Mouse (Mus musculus) midbrain, embryonic 13.5 days (tissue): Measurements from ENCODE around the gene Lin28a. TPM values are rescaled to one million over a fixed set of nuclear protein-coding genes. Genes with fewer than 3 reads are reported as not detected.

Source experiments
- ATAC-seq: fragments of 200-750 bp; cut with Nextera tagmentation; 2 replicates; pipeline ENCODE4 v1.8.0; 2017; ENCODE audit warnings: mild to moderate bottlenecking, moderate TSS enrichment, moderate library complexity
- H3K27ac ChIP-seq: fragments of 300-500 bp; sonication (generic); 2 replicates; pipeline ENCODE4 v1.5.1; 2015; ENCODE audit warnings: inconsistent platforms, mild to moderate bottlenecking, moderate library complexity
- H3K27me3 ChIP-seq: fragments of 300-500 bp; sonication (generic); 2 replicates; pipeline ENCODE4 v1.6.1; 2015; ENCODE audit warnings: mild to moderate bottlenecking, inconsistent platforms
- H3K36me3 ChIP-seq: fragments of 300-500 bp; sonication (generic); 2 replicates; pipeline ENCODE4 v1.6.1; 2015; ENCODE audit warnings: mild to moderate bottlenecking, inconsistent platforms
- H3K4me1 ChIP-seq: fragments of 300-500 bp; sonication (generic); replicated peaks from 2 replicates; pipeline ENCODE4 v1.6.1; 2015; ENCODE audit warnings: inconsistent platforms
- H3K4me2 ChIP-seq: fragments of 300-500 bp; sonication (generic); replicated peaks from 2 replicates; pipeline ENCODE4 v1.6.1; 2015; ENCODE audit warnings: moderate library complexity, mild to moderate bottlenecking, inconsistent platforms
- H3K4me3 ChIP-seq: fragments of 300-500 bp; sonication (generic); replicated peaks from 2 replicates; pipeline ENCODE4 v1.5.1; 2015; ENCODE audit warnings: mild to moderate bottlenecking, inconsistent platforms
- H3K9ac ChIP-seq: fragments of 300-500 bp; sonication (generic); replicated peaks from 2 replicates; pipeline ENCODE4 v1.6.1; 2015; ENCODE audit warnings: mild to moderate bottlenecking, inconsistent platforms
- H3K9me3 ChIP-seq: fragments of 300-500 bp; sonication (generic); 2 replicates; pipeline ENCODE4 v1.6.1; 2016; ENCODE audit warnings: mild to moderate bottlenecking, inconsistent platforms
- WGBS: fragments of 180-500 bp; shearing (Covaris S2); methylation state at CpG from one replicate; pipeline ENCODE4 v1.1.7; 2015; 5-methylcytosine and 5-hydroxymethylcytosine counted together
- polyA plus RNA-seq: library from polyadenylated mRNA; unstranded; fragments of >200 nt; fragmentation: Nextera tagmentation; extraction: Ambion mirVana; gene quantifications from 2 replicates; pipeline ENCODE4 v1.2.1, GENCODE M21; 2015

Lin28a gene
- polyA plus RNA-seq, 1 experiment from 2014 or later = 0.59 TPM

GRCm38 (mm10) chr4:134052560-134052959 is 33.9 kb upstream of the Lin28a start:
- H3K4me3 ChIP-seq = no peak overlapping the region
- 38% methylated on average over 8 of the region's 8 CpGs for WGBS
- ATAC-seq = no peak
- no peaks in the 10 kb centered on the region for H3K36me3 ChIP-seq
- H3K4me2 ChIP-seq = no peak overlapping the region
- no peak overlapping the region for H3K27ac ChIP-seq
- H3K4me1 ChIP-seq = peaks cover 7% of the 10 kb centered on the region
- H3K9ac ChIP-seq = no peak overlapping the region
- H3K27me3 ChIP-seq = no peaks in the 10 kb centered on the region
- no peaks in the 10 kb centered on the region for H3K9me3 ChIP-seq

GRCm38 (mm10) chr4:134051912-134052311 is 33.3 kb upstream of the Lin28a start:
- Histone ChIP-seq H3K4me2 (no peak overlapping the region), H3K4me1 (peaks cover 7% of the 10 kb centered on the region), H3K36me3 (no peaks in the 10 kb centered on the region), H3K27ac (no peak overlapping the region), H3K4me3 (no peak overlapping the region), H3K9ac (no peak overlapping the region), H3K27me3 (no peaks in the 10 kb centered on the region), H3K9me3 (no peaks in the 10 kb centered on the region)
- WGBS = 80% methylated on average over 5 of the region's 5 CpGs
- no peak for ATAC-seq

GRCm38 (mm10) chr4:134047648-134048047 is 29.0 kb upstream of the Lin28a start:
- no peak for ATAC-seq
- Histone ChIP-seq H3K4me1 (peaks cover 3% of the 10 kb centered on the region), H3K9me3 (no peaks in the 10 kb centered on the region), H3K9ac (no peak overlapping the region), H3K27ac (no peak overlapping the region), H3K36me3 (no peaks in the 10 kb centered on the region), H3K27me3 (no peaks in the 10 kb centered on the region), H3K4me3 (no peak overlapping the region), H3K4me2 (no peak overlapping the region)
- 88% methylated on average over 5 of the region's 5 CpGs for WGBS

- 49% methylated on average over 2 of the region's 2 CpGs for WGBS
- Histone ChIP-seq H3K9me3 (no peaks in the 10 kb centered on the region), H3K4me2 (no peak overlapping the region), H3K4me1 (no peaks in the 10 kb centered on the region), H3K36me3 (no peaks in the 10 kb centered on the region), H3K27ac (no peak overlapping the region), H3K4me3 (no peak overlapping the region), H3K9ac (no peak overlapping the region), H3K27me3 (no peaks in the 10 kb centered on the region)
- ATAC-seq = no peak
These were observed 24.4 kb upstream of the Lin28a start for GRCm38 (mm10) chr4:134043041-134043440.

GRCm38 (mm10) chr4:134041317-134042123 is 22.9 kb upstream of the Lin28a start:
- H3K9me3 ChIP-seq = no peaks in the 10 kb centered on the region
- no peak overlapping the region for H3K9ac ChIP-seq
- no peaks in the 10 kb centered on the region for H3K27me3 ChIP-seq
- no peaks in the 10 kb centered on the region for H3K36me3 ChIP-seq
- WGBS = 60% methylated on average over 9 of the region's 9 CpGs
- H3K4me1 ChIP-seq = no peaks in the 10 kb centered on the region
- no peak for ATAC-seq
- H3K4me3 ChIP-seq = no peak overlapping the region
- no peak overlapping the region for H3K4me2 ChIP-seq
- H3K27ac ChIP-seq = no peak overlapping the region

GRCm38 (mm10) chr4:134035953-134036352 is 17.3 kb upstream of the Lin28a start:
- no peaks in the 10 kb centered on the region for H3K36me3 ChIP-seq
- H3K27me3 ChIP-seq = no peaks in the 10 kb centered on the region
- no peak overlapping the region for H3K9ac ChIP-seq
- H3K9me3 ChIP-seq = no peaks in the 10 kb centered on the region
- no peak overlapping the region for H3K4me3 ChIP-seq
- peak; percentile 66 for ATAC-seq
- H3K4me2 ChIP-seq = peak overlapping the region; percentile 13
- 4% methylated on average over 16 of the region's 16 CpGs for WGBS
- H3K4me1 ChIP-seq = no peaks in the 10 kb centered on the region; the same call in 1 of the 2 replicates
- no peak overlapping the region for H3K27ac ChIP-seq

GRCm38 (mm10) chr4:134025802-134026201 is 7.2 kb upstream of the Lin28a start:
- no peaks in the 10 kb centered on the region for H3K4me1 ChIP-seq
- ATAC-seq = no peak
- H3K27ac ChIP-seq = no peak overlapping the region
- 21% methylated on average over 9 of the region's 9 CpGs for WGBS
- no peak overlapping the region for H3K9ac ChIP-seq
- H3K4me3 ChIP-seq = no peak overlapping the region
- no peaks in the 10 kb centered on the region; the same call in 1 of the 2 replicates for H3K27me3 ChIP-seq
- H3K4me2 ChIP-seq = no peak overlapping the region
- no peaks in the 10 kb centered on the region for H3K36me3 ChIP-seq
- H3K9me3 ChIP-seq = no peaks in the 10 kb centered on the region

- 0 out of 2 replicates have a peak overlapping the region, but pooled peaks have one; percentile 42 for H3K4me3 ChIP-seq
- H3K9ac ChIP-seq = no peak overlapping the region
- H3K36me3 ChIP-seq = no peaks in the 10 kb centered on the region
- WGBS = 3% methylated on average over 11 of the region's 11 CpGs
- peak overlapping the region; percentile 67 for H3K4me2 ChIP-seq
- H3K9me3 ChIP-seq = no peaks in the 10 kb centered on the region
- no peak for ATAC-seq
- H3K27ac ChIP-seq = no peak overlapping the region
- H3K4me1 ChIP-seq = peaks cover 50% of the 10 kb centered on the region
- H3K27me3 ChIP-seq = peaks cover 16% of the 10 kb centered on the region; the same call in 1 of the 2 replicates
These were observed 2.0 kb upstream of the Lin28a start for GRCm38 (mm10) chr4:134020621-134021020.

- peak overlapping the region; percentile 42 for H3K4me3 ChIP-seq
- H3K27ac ChIP-seq = peak overlapping the region; percentile 85
- H3K9me3 ChIP-seq = no peaks in the 10 kb centered on the region
- peak; percentile 69 for ATAC-seq
- peak overlapping the region; percentile 47 for H3K9ac ChIP-seq
- 1% methylated on average over 16 of the region's 16 CpGs for WGBS
- H3K36me3 ChIP-seq = no peaks in the 10 kb centered on the region
- peaks cover 51% of the 10 kb centered on the region for H3K4me1 ChIP-seq
- peaks cover 16% of the 10 kb centered on the region; the same call in 1 of the 2 replicates for H3K27me3 ChIP-seq
- peak overlapping the region; percentile 67 for H3K4me2 ChIP-seq
These were observed 1.2 kb upstream of the Lin28a start for GRCm38 (mm10) chr4:134019641-134020351.

GRCm38 (mm10) chr4:134019210-134019609 is 569 bp upstream of the Lin28a start:
- H3K27ac ChIP-seq = peak overlapping the region; percentile 85
- WGBS = 1% methylated on average over 9 of the region's 10 CpGs
- peaks cover 16% of the 10 kb centered on the region; the same call in 1 of the 2 replicates for H3K27me3 ChIP-seq
- H3K4me2 ChIP-seq = peak overlapping the region; percentile 67
- no peaks in the 10 kb centered on the region for H3K36me3 ChIP-seq
- peaks cover 51% of the 10 kb centered on the region for H3K4me1 ChIP-seq
- ATAC-seq = peak; percentile 37
- H3K9ac ChIP-seq = peak overlapping the region; percentile 47; the same call in 1 of the 2 replicates
- H3K4me3 ChIP-seq = peak overlapping the region; percentile 42
- H3K9me3 ChIP-seq = no peaks in the 10 kb centered on the region

GRCm38 (mm10) chr4:134018038-134018778 is 433 bp downstream of the Lin28a start:
- peak overlapping the region; percentile 67 for H3K4me2 ChIP-seq
- WGBS = under 1% methylated on average over 45 of the region's 46 CpGs
- no peaks in the 10 kb centered on the region for H3K9me3 ChIP-seq
- peaks cover 16% of the 10 kb centered on the region; the same call in 1 of the 2 replicates for H3K27me3 ChIP-seq
- peak; percentile 18; the same call in 1 of the 2 replicates for ATAC-seq
- peak overlapping the region; percentile 64 for H3K27ac ChIP-seq
- H3K36me3 ChIP-seq = no peaks in the 10 kb centered on the region
- peaks cover 51% of the 10 kb centered on the region for H3K4me1 ChIP-seq
- H3K9ac ChIP-seq = peak overlapping the region; percentile 59
- H3K4me3 ChIP-seq = peak overlapping the region; percentile 42
